Mouse (Mus musculus) 3T3-L1 (cell line): ENCODE measurements at regions not wholly inside any gene's neighbourhood (a gene's known extent, or its start where the extent isn't known, plus 50 kb on each side); places are given as distances from the start of the nearest gene placed in this dataset.
"Not testable (repeated sequence)": the region's sequence is repeated elsewhere in the genome, so short reads cannot be mapped to it uniquely, and the experiment has no call there.

Experiments used
- DNase-seq: peaks from one replicate; pipeline ENCODE4 v3.0.0-alpha.2; 2015; ENCODE audit warnings: low read depth, low spot score

GRCm38 (mm10) chr13:70003591-70003990, 201.4 kb downstream of the Med10 start:
- no peak for DNase-seq

- DNase-seq = no peak
Measured at GRCm38 (mm10) chr13:70012123-70012522, 209.9 kb downstream of the Med10 start.

DNA sequence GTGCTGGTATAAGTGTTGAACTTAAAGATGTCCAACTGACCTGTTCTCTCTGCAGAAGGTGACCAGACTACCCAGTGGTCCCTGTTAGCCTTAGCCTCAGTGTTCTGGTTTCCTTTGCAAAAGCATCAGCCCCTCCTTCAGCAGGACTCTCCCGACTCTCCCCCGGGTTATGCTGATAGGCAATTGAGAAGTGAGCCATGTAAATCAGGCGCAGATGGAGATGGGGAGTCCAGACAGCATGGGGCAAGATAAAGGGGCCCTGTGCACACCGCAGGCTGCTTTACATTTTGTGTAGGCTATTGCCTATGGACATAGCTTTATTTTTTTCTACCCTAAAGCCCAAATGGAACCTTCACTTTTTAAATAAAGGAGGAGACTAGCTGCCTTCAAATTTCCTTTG, 213.0 kb downstream of the Med10 start:
- no peak for DNase-seq

DNA sequence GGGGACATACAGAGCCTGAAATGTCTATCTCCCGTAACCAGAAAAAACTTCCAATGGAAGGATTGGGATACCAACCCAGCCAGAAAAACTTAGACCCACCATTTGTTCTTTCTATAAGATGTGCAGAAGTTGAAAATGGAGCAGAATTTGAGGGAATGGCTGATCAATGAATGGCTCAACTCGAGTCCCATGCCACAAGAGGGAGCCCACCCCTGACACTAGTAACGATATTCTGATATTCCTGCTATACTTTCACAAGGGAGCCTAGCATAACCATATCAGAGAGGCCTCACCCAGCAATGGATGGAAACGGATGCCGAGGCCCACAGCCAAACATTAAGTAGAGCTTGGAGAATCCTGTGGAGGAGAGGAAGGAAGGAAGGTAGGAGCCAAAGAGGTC, 215.3 kb downstream of the Med10 start:
- DNase-seq = no peak

- no peak for DNase-seq
Measured at GRCm38 (mm10) chr13:70019999-70020838, 218.0 kb downstream of the Med10 start.

GRCm38 (mm10) chr13:70033249-70033648, 231.1 kb downstream of the Med10 start:
- DNase-seq = no peak

DNA sequence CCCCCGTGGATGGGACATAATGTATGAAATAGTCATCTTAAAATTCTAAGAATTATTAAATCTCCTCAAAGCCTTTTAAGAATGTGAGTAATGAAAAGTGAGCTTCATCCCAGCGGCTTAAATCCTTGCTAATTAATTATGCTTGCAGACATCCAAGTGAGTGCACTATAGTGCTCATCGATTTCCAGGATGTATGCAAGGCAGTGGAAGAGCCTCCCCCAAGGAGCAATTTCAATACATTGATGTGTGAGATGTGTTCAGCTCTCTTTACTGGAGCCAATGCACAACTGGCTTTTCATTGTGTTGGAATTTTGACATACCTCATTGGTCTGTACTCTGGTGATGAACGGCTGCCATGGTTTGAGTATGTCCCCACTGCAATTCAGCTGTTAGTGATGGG, 231.6 kb downstream of the Med10 start:
- no peak for DNase-seq

GRCm38 (mm10) chr13:70037985-70038667, 235.9 kb downstream of the Med10 start:
- DNase-seq = no peak

GRCm38 (mm10) chr13:70057920-70058319, 255.7 kb downstream of the Med10 start:
- no peak for DNase-seq

GRCm38 (mm10) chr13:70061363-70061945, 259.3 kb downstream of the Med10 start:
- no peak for DNase-seq

- DNase-seq = no peak
Measured at GRCm38 (mm10) chr13:70073655-70074054, 271.5 kb downstream of the Med10 start.

DNA sequence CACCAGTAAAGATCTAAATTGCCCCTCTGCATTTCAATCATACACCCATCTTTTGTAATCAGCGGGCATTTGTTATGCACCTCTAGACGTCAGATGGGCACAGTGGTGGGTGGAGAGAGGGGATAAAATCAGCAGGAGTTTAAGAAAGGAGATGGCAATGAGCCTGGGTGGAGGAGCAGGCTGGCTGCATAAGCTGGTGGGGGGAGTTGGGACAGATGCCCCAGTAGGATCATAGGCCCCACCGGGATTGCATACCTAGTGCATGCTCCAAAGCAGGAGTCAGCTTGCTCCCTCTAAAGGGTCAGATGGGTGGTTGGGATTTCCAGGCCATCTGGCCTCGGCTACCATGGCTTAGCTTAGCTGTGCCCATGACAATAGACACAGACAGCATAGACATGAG, 273.2 kb downstream of the Med10 start:
- DNase-seq = no peak

- DNase-seq = no peak
Measured at GRCm38 (mm10) chr13:70081108-70081507, 278.9 kb downstream of the Med10 start.

GRCm38 (mm10) chr13:70092886-70093285, 290.7 kb downstream of the Med10 start:
- DNase-seq = no peak

DNA sequence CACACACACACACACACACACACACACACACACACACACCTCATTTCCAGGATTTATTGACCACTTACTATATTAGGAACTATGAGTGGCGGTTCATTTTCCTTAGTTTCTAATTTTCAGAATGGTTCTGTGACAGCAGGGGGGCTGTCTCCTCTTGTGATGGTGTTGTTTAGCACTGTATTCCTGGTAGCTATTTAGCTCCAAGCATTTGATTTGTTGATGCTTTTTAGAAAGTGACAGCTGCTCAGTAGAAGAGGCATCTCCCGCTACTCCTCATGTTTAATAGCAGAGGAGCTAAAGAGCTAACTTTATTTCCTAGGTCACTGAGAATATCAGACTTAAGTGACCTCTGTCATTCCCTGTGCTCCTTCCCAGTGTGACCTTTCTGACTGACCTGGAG, 291.8 kb downstream of the Med10 start:
- DNase-seq = no peak

- no peak for DNase-seq
Measured at GRCm38 (mm10) chr13:70096430-70097301, 294.5 kb downstream of the Med10 start.

DNA sequence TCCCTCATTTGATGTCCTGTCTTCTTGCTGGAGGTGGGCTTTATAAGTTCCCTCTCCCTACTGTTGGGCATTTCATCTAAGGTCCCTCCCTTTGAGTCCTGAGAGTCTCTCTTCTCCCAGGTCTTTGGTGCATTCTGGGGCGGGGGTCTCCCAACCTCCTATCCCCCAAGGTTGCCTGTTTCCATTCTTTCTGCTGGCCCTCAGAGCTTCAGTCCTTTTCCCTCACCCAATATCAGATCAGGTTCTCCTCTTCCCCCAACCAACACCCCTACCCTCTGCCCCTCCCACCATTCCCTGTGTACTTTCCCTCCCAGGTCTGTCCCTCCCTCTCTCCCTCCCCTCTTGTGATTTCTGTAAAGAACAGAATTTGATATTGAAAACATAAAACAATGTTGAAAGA, 297.9 kb downstream of the Med10 start:
- DNase-seq = not testable (repeated sequence)

- no peak for DNase-seq
Measured at GRCm38 (mm10) chr13:70103021-70103420, 300.8 kb downstream of the Med10 start.

DNA sequence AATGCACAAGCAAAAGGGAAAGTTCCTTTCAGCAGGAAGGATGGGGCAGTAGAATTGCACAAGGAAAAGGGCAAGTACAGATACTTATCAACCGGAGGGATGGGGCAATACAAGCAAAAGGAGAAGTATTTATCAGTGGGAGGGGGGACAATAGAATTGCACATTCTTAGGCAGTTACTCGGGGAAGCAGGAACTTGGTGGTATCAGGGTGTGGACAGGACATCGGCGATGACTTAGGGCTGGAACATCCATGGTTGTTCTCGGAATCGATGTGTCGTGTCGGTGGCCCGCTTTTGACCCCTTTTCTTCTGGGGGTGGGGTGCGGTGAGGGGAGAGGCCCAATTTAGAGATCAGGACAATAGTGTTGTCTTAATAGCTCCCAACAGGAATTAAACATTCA, 301.3 kb downstream of the Med10 start:
- not testable (repeated sequence) for DNase-seq

DNA sequence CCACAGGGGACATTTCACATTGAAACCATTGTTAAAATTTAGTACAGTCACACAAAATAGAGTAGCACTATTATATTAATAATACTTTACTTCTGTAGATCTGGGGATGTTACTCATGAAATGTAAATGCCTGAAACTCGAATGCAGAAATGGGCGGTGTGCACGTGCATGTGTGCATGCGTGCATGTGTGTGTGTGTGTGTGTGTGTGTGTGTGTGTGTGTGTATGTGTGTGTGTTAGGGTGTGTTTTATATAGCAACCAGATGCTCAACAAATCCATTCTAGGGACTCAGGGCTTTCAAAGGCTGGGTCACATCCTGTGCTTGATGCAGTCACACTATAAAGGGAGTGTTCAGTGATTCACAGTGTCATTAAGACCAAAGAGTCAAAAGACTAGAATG, 301.7 kb downstream of the Med10 start:
- no peak for DNase-seq

GRCm38 (mm10) chr13:70115576-70115975, 313.4 kb downstream of the Med10 start:
- no peak for DNase-seq
